Mouse (Mus musculus): ENCODE results near the gene Zdhhc14.

Zdhhc14 gene

DNA sequence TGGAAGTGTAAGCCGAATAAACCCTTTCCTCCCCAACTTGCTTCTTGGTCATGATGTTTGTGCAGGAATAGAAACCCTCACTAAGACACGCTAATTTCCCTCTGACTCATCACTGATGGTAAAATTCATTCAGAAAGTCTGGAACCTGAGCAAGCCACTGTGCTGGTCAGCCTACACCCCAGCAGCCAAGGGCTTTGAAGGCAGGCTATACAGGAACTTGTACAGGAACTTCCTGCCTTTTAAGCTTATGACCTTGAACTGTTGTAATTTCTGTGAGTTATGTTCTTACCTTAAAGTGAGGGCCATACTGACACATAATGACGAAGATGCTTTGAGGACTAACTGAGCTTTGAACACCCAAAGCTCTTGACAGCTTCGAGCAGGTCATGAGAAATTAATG lies 67.9 kb downstream of the Zdhhc14 start:
- DNase-seq = no peak

DNA sequence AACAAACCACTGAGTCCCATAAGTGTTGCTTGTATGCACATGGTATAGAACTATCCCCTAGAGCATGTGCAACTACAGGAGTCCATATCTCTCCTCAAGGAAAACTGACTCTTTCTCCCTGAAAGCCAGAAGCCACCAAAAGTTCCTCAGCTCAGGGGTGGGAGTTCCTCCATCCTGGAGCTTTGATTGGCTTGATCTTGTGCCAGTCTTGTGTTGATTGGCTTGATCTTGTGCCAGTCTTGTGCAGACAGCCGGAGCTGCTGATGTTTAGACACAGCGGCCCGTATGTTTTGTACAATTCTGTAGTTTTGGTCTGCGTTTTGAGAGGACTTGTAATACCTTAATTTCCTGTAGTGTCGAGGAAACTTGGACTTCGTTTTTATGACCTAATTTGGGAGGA lies 70.8 kb downstream of the Zdhhc14 start:
- no peak for DNase-seq

DNA sequence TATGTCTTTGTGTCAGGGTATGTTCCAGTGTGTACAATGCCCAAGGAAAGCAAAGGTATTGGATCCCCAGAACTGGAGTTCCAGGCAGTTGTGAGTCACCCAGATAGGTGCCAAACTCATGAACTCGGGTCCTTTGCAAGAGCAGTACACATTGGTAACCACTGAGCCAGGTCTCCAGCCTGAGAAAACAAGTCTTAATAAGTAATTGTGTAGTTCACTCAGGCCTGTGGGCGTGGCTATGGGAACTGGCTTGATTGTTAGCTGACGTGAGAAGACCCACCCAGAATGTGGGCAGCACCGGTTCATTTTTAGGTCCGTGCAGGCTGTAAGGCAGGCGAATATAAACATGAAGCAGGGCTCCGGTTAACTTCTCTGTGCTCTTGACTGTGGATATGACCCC lies 73.6 kb downstream of the Zdhhc14 start:
- DNase-seq = no peak

DNA sequence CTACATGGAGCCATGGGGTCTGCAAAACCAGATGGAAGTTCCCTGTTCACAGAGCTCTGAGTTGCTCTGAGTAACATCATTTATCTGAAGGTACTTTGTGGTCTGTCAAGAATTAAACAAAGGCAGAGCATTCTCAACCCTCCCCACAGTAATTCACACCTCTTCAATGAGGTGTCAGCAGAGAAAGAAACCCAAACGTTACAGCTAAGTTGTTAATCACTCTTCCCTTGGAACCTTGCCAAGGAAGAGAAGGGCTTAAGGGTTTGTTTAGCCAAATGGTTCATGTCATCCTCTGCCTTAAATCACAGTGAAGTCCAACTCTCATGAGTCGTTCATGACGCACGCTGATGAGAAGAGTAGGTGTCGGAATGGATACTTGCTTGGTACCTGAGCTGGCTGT lies 75.6 kb downstream of the Zdhhc14 start:
- no peak for DNase-seq

DNA sequence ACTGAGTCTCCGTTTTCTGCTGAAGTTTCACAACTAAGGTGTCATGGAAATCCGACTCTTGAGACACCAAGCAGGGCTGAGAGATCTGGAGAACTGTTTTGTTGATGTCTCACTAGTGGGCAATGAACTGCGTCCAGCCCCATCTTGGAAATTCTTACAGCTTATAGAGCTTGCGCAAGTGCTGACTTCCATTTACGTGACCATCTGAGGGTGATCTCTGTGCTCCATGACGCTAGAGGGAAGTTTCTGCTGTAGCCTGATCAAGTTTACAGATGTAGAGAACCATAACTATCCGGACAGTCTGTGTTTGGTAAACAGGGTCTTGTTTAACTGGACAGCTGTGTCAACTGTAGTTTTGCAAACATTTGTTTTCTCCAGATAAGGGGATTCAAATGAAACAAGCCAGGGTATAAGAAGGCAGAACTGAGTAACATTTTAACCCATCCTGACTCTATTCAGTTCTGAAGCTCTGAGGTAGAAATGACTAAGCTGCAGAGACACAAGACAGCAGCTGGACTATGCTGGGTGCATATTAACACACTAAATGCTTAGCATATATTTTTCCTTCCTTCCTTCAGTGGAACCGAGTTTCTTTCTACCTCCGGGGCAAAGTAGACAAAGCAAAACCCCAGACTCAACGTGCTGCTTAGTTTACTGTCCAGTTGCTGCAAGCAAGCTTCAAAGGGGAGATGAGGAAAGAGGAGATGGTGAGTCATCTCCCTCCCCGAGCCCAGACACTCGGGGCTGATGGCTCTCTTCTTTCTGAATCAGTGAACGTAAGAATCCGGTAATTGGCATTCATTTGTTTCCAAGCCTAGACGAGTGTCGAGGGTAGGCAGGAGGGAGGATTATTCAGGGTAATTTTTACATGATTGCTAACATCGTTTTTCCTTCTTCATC lies 77.0 kb downstream of the Zdhhc14 start:
- DNase-seq = no peak

DNA sequence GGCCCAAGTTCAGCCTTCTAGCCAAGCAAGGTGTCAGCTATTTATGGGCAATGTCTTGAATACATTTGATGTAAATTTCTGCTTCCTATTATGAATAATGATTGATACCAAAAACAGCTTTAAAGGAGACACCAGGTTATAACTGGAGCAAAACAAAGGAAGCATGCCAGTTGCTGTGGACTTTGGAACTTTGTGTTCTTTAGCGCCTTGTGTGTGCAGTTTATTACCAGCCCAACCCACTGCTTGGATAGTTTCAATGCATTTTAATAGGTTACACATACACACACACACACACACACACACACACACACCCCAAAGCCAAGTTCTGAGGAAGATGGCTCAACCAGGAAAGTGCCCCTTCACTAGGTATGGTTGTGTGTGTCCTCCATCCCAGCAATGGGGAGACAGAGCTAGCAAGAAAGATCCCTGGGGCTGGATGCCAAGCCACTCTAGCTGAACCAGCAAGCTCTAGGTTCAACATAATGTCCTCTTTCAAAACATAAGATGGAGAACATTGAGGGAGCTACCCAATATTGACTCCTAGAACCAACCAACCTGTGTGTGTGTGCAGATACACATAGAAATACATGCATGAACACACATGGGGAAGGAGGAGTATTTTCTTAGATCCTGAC lies 79.9 kb downstream of the Zdhhc14 start:
- DNase-seq = no peak

DNA sequence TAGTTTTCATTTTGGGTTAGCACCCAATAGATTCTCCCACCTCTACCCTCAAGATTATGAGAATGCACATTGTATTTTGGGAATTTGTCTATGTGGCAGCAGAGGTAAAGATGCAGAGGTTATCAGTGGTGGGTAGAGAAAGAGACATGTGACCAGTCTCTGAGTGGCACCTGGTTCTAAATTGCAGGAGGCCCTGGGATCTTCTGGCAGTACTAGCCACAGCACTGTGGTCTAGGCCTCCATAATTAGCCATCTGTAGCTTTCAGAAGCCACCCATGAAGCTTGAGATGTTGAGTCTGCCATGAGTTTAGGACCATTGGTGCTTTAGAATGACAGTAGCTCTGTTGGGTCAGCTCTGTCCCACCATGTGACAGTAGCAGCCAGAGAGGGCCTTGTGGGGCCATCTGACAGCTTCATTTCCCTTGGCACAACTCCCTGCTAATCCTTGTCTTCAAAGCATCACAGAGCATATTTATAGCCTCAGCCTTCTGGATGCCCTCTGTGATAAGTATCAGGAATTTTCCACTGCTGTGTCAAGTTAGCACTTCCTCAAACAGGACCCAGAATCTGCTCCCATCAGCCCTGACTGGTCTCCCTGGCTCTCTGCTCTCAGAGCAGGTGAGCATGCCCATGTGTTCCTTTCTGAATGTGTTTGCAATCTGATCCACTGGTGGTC lies 80.5 kb downstream of the Zdhhc14 start:
- no peak for DNase-seq

DNA sequence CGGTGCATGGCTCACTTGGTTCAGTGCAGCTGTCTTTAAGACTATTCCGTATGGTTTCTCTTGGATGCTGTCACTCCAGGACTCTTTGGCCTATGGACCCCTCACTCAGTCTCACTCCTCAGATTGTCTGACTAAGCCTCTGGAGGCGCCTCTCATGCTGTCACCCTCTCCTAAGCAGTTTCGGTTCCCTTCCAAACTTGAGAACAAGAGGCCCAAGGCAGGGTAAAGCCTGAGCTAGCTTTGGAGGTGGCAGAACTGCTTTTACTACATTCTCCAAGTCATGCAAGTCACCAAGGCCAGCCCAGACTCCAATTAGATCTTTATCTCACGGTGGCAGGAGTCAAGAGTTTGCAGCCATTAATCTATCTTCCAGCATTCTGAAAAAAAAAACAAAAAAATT lies 82.3 kb downstream of the Zdhhc14 start:
- no peak for DNase-seq

DNA sequence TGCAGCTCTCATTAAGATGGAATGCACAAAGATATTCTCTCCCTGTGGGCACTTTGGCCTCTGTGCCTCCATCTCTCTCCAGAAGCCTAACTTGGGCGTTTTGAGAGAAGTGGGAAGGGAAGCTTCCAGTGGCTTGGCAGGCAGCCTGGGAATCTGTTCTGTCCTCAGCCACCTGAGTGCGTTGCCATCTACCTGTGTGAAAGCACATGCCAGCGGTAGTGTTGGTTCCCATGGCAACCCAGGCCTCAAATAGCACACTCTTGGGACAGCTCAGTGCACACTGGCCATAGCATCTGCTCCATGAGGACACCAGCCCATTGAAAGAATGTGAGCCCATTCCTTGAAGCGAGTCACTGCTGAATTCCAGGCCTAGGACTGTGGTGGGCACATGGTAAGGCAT lies 83.2 kb downstream of the Zdhhc14 start:
- DNase-seq = no peak

DNA sequence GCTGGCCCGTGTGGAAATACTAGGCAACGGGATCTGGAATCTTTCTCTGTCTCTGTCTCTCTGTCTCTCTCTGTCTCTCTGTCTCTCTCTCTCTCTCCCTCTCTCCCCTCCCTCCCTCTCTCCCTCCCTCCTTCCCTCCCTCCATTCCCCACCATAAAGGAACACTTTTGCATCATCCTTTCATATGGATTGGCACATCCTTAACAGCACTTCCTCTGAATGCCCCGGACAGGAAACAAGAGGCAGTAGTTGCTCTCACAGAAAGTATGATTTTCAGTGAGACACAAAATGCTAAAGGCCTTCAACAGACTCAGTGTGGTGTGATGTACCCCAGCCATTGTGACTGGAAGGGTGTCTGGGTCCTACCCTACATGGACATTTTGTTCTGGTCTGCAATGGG lies 89.9 kb downstream of the Zdhhc14 start:
- no peak for DNase-seq

DNA sequence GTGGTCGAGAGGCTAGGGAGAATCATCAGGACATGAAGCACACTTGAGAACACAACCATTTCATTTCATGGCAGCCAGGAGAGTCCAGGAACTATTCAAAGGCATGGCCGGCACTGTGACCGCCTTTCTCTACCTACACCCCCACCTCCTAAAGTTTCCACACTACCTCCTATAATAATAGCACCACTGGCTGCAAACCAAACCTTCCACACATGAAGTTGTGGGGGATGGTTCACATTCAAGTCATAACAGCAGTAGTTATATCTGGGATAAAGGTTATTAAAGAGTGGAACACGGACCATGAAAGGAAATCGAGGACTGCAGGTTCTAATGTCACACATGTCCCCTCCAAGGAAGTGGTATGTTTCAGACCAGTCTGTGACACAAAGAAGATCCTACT lies 90.6 kb downstream of the Zdhhc14 start:
- DNase-seq = no peak

DNA sequence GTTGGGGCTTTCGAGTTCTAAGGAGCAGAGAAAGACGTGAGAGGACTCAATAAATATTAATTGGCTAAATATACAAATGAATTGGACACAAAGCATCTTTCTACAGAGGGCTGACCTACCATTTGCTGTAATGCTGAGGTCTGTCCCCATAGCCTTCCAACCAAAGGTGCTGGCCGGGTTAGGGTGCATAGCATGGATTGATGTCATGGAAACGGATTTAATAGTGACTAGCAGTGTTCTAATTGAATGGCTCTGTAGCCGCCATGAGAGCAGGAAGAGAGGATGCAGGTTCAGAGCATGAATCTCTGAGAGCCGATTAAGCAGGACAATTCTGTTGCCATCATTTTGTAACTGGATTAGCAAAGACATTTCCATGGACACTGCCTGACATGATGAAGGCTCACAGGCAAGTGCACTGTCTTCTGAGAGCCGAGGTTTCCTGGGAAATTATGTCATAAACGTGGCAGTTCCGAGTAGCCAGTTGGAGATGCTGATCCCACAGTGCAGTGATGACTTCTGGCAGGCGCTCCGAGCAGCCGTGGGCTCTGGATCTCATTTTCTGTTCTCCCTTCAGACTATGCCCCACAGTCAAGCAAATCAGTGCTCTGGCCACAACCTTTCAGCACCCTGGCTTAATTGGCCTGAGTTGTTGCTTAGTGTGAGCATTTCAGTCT lies 91.3 kb downstream of the Zdhhc14 start:
- no peak for DNase-seq

DNA sequence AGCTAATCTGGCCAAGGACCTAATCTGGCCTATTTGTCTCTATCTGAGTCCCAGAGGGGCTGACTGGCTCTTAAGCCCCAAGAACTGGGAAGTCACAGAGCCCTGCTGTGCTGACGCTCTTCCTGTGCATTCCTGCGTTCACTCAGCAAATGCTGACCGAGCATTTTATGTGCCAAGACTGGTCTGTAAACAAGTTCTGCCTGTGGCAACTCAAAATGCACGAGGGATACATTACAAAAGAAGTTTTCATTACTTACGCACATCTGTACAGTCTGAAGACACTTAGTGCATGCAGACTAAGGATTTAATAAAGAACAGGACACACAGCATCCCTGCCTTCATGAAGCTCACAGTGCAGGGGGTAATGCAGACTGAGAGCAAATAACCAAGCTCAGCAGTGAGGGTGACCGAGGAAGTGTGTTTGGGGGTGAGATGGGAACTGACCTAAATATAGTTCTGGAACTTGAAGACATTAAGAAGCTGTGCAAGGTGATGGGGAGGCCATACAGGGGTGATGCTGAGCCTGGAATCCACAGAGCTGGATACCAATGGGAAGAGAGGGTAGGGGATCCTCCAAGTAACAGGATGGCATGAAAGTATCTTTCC lies 99.3 kb downstream of the Zdhhc14 start:
- no peak for DNase-seq

DNA sequence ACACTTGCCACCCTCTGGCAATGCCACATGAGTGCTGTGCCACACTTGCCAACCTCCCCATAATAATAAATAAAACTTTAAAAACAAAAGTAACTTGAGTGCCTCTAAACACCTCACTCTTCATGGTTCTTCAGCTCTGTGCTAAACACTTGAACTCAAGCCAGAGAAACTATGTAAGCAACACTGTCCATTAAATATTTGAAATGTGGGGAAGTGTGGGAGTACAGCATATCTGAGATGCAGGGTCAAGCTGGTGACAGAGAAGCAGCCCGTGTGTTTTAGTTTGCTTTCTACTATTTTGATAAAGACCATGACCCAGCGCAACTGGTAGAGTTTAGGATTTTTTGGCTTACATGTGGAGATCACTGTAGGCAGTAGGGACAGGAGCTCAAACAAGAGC lies 100.7 kb downstream of the Zdhhc14 start:
- DNase-seq = no peak

DNA sequence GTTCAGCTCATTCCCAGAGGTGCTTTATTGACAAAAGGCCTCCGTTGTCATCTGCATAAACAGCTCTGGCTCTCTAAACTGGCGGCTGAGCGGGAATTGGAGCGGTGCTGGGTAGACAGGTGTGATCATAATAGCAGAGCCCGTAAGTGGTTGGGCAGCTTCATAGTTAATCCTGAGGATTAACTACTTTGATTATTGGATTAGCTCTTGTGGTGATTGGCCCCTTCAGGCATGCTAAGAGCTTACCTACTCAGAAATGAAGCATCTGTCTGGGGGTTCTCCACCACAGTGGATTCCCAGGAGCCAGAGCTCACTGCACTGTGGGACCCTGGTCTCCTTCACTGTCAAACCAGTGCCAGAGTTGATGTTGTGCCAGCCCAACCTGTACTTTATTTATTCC lies 102.7 kb downstream of the Zdhhc14 start:
- DNase-seq = no peak

DNA sequence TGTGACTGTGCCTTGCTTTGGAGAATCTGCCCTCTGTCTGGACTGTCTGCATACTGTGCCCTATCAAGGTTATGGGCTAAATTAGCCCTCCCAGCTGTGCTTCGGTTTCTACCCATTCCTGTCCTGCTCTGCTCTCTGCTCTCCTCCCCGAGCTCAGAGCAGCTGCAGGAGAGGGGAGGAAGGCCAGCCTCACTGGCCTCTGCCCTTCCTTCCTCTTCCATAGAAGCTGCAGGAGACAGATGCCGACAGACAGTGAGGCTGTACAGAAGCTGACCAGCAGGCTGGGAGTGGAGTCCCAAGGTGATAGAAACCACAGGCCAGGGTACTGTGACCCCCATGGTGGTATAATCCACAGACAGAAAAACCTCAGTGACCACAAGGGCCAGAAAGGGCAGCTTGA lies 104.1 kb downstream of the Zdhhc14 start:
- DNase-seq = no peak

DNA sequence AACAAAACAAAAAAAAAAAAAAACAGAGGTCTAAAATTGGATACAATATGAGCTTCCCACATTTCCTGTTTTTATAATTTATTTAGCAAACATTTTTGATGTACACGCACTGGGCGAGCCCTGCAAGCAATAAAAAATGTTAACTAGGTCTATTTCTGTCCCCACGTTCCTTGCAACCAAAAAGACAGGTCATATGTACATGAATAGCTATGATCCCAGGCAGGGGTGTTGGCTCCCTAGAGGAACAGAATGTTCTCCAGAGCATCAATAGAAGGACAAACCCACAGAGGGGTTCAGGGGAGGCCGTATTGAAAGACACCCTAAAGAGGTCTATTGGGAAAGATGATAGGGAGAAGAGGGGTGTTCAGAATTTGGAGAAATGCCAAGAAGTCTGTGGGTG lies 106.6 kb downstream of the Zdhhc14 start:
- DNase-seq = no peak

DNA sequence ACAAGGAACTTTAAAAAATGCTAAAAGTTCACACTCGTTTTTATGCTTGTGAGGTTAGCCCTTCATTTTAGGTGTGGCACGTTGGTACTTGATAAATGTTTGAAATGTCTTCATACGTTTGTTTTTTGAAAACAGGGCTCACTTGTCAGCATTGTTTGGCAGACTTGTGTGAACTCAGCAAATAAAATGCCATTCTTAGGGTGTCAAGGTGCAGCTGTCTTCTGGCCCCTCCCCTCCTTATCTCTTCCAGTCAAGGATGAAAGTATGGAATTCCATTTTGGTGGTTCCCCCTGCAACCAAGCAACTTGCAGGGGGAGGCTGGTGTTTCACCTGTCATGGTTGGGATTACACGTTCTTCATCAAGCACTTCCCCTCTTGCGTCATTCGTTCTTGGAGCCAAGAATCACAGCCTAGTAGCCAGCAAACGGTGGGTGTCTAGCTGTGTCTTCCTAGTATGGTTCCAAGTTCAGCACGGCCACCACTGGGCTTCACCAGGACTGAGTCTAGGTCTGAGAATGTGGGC lies 108.2 kb downstream of the Zdhhc14 start:
- no peak for DNase-seq

DNA sequence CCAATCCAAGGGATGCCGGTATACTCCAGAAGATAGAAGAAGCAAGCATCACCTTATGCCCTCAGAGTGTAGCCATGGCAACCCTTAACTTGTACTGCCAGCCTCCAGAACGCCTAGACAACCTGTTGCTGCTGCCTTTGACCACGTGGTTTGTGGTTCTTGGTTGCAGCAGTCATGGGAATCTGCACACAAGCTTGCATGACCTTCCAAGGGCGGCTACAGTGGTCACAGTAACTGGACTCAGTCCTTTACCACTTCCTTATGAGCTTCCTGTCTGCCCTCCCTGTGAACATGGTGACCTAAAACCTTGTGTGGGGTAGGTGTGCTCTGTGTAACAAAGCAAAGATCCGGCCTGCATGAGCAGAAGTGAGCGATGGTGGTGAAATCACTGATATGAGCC lies 109.6 kb downstream of the Zdhhc14 start:
- DNase-seq = no peak

DNA sequence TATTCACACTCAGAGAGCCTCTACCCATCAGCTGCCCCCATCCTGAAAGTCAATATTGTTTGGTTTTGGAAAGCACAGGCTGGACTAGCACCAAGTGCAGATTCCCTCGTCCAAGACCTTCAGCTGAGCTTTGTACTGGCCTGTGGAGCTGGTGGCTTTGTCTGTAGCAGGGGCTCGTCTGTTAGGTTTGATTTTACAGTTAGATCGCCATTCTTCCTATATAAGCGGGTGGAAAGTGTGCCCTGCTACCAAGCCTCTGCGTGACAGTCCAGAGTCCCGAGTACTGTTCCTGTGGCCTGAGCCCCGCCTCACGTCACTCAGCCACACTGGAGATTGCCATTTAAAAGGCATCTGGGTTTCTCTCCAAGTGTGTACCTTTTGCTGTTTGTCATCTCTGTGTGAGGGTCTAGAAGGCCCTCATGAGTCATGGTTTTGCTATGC lies 113.8 kb downstream of the Zdhhc14 start:
- no peak for DNase-seq

DNA sequence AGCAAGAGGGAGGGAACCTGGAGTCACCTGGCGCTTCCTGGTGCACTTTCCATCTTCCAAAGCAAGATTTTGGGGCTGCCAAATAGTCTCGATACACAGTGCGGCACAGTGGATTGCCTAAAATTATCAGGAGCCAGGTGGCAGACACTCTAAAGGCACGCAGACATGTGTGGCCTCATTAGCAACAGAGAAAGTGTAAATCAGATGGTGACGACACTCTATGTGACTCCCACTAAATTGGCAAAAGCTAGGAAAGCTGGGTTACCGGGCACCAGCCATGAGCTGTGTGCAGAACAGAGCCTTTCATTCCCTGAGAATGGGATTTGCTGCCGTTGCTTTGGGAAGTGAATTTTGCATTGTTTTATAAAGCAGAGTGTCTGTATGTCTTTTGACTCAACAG lies 115.0 kb downstream of the Zdhhc14 start:
- DNase-seq = no peak

DNA sequence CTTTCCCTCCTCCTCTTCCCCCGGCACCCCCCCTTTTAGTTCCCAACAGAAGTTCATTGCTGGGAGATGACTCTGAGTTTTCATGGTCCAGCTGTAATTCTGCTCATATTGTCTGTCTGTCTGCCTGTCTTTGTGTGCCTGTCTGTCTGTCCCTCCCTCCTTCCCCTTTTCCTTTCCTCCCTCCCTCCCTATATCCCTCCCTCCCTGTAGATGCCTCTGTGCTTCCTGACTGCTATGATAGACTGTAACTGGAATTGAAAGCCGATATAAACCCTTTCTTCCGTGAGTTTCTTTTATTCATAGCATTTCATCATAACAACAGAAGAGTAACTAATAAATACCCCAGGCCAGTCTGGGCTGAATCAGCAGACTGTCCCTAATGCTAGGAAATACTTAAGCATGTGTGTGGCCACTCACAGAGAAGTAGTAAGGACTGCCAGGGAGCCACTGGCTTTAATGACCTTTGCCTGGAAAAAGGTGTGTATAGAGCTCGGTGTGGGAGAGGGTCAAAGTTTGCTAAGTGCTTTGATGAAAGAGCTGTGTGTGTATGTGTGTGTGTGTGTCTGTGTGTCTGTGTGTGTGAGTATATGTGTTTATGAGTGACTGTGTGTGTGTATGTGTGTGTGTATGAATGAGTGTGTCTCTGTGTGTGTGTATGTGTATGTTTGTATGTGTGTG lies 117.7 kb downstream of the Zdhhc14 start:
- DNase-seq = no peak
